Mouse (Mus musculus): Measurements from ENCODE around the gene Olfr982. TPM values are rescaled to one million over a fixed set of nuclear protein-coding genes. Genes with fewer than 3 reads are reported as not detected.

The Olfr982 gene
- total RNA-seq (2014; fragmentation: Nextera tagmentation) (not detected in 2 replicates), total RNA-seq (2017) (not detected in 2 replicates)

GRCm38 (mm10) chr9:40073529-40073928, at the start of gene Olfr982:
Olfr982 (plus strand) TSS chr9:40073829.
- no peak for ATAC-seq (replicated peaks; ENCODE audit: poor library complexity, severe bottlenecking)

GRCm38 (mm10) chr9:40050138-40050537, 23.5 kb upstream of the Olfr982 start:
- ATAC-seq (replicated peaks; ENCODE audit: poor library complexity, severe bottlenecking) = no peak

- no peak for ATAC-seq (replicated peaks; ENCODE audit: poor library complexity, severe bottlenecking)
Measured at GRCm38 (mm10) chr9:40093495-40093894, 19.9 kb downstream of the Olfr982 start, which contains the start of gene Olfr983. Olfr983 (minus strand) TSS chr9:40093595.

- no peak for ATAC-seq (replicated peaks; ENCODE audit: poor library complexity, severe bottlenecking)
Measured at GRCm38 (mm10) chr9:40094769-40095168, 21.1 kb downstream of the Olfr982 start.

- no peak for ATAC-seq (replicated peaks; ENCODE audit: poor library complexity, severe bottlenecking)
Measured at GRCm38 (mm10) chr9:40114106-40114505, 40.5 kb downstream of the Olfr982 start, which contains the start of gene Olfr984. Olfr984 (minus strand) TSS chr9:40114206.

- peak; percentile 100 for ATAC-seq (replicated peaks; ENCODE audit: poor library complexity, severe bottlenecking)
Measured at GRCm38 (mm10) chr9:40116645-40117286, 43.1 kb downstream of the Olfr982 start.

GRCm38 (mm10) chr9:40117287-40117659, 43.6 kb downstream of the Olfr982 start:
- peak; percentile 35 for ATAC-seq (replicated peaks; ENCODE audit: poor library complexity, severe bottlenecking)

Other genes starting within 250 kb of the Olfr982 start
- not detected in 2 replicates for gene Olfr971, start 237.0 kb upstream of the Olfr982 start, total RNA-seq (2014; fragmentation: Nextera tagmentation)
- not detected in 2 replicates for gene Olfr971, start 237.0 kb upstream of the Olfr982 start, total RNA-seq (2017)
- not detected in 2 replicates for gene Olfr972, start 207.4 kb upstream of the Olfr982 start, total RNA-seq (2014; fragmentation: Nextera tagmentation)
- gene Olfr972, start 207.4 kb upstream of the Olfr982 start, total RNA-seq (2017) = not detected in 2 replicates
- not detected in 2 replicates for gene Olfr229, start 166.5 kb upstream of the Olfr982 start, total RNA-seq (2014; fragmentation: Nextera tagmentation)
- not detected in 2 replicates for gene Olfr229, start 166.5 kb upstream of the Olfr982 start, total RNA-seq (2017)
- not detected in 2 replicates for gene Olfr974, start 136.3 kb upstream of the Olfr982 start, total RNA-seq (2014; fragmentation: Nextera tagmentation)
- gene Olfr974, start 136.3 kb upstream of the Olfr982 start, total RNA-seq (2017) = not detected in 2 replicates
- not detected in 2 replicates for gene Olfr975, start 121.8 kb upstream of the Olfr982 start, total RNA-seq (2014; fragmentation: Nextera tagmentation)
- not detected in 2 replicates for gene Olfr975, start 121.8 kb upstream of the Olfr982 start, total RNA-seq (2017)
- gene Olfr976, start 112.7 kb upstream of the Olfr982 start, total RNA-seq (2014; fragmentation: Nextera tagmentation) = not detected in 2 replicates
- not detected in 2 replicates for gene Olfr976, start 112.7 kb upstream of the Olfr982 start, total RNA-seq (2017)
- not detected in 2 replicates for gene Olfr978, start 81.7 kb upstream of the Olfr982 start, total RNA-seq (2014; fragmentation: Nextera tagmentation)
- not detected in 2 replicates for gene Olfr978, start 81.7 kb upstream of the Olfr982 start, total RNA-seq (2017)
- not detected in 2 replicates for gene Olfr979, start 70.4 kb upstream of the Olfr982 start, total RNA-seq (2014; fragmentation: Nextera tagmentation)
- not detected in 2 replicates for gene Olfr979, start 70.4 kb upstream of the Olfr982 start, total RNA-seq (2017)
- not detected in 2 replicates for gene Olfr980, start 64.2 kb upstream of the Olfr982 start, total RNA-seq (2014; fragmentation: Nextera tagmentation)
- gene Olfr980, start 64.2 kb upstream of the Olfr982 start, total RNA-seq (2017) = not detected in 2 replicates
- gene Olfr981, start 52.4 kb upstream of the Olfr982 start, total RNA-seq (2014; fragmentation: Nextera tagmentation) = not detected in 2 replicates
- not detected in 2 replicates for gene Olfr981, start 52.4 kb upstream of the Olfr982 start, total RNA-seq (2017)
- gene Olfr983, start 19.8 kb downstream of the Olfr982 start, total RNA-seq (2014; fragmentation: Nextera tagmentation) = not detected in 2 replicates
- not detected in 2 replicates for gene Olfr983, start 19.8 kb downstream of the Olfr982 start, total RNA-seq (2017)
- gene Olfr984, start 40.4 kb downstream of the Olfr982 start, total RNA-seq (2014; fragmentation: Nextera tagmentation) = not detected in 2 replicates
- not detected in 2 replicates for gene Olfr984, start 40.4 kb downstream of the Olfr982 start, total RNA-seq (2017)
- gene Olfr985, start 56.4 kb downstream of the Olfr982 start, total RNA-seq (2014; fragmentation: Nextera tagmentation) = not detected in 2 replicates
- gene Olfr985, start 56.4 kb downstream of the Olfr982 start, total RNA-seq (2017) = not detected in 2 replicates
- not detected in 2 replicates for gene Tmem225, start 74.3 kb downstream of the Olfr982 start, total RNA-seq (2014; fragmentation: Nextera tagmentation)
- gene Tmem225, start 74.3 kb downstream of the Olfr982 start, total RNA-seq (2017) = not detected in 2 replicates
- not detected in 2 replicates for gene Olfr986, start 107.1 kb downstream of the Olfr982 start, total RNA-seq (2014; fragmentation: Nextera tagmentation)
- gene Olfr986, start 107.1 kb downstream of the Olfr982 start, total RNA-seq (2017) = not detected in 2 replicates
- gene Zfp202, start 118.5 kb downstream of the Olfr982 start, total RNA-seq (2014; fragmentation: Nextera tagmentation) = 4.1 and 4.8 TPM in 2 replicates
- 4.4 and 4.5 TPM in 2 replicates for gene Zfp202, start 118.5 kb downstream of the Olfr982 start, total RNA-seq (2017)
- 2.6 TPM in 1 of 2 replicates, not detected in the other for gene Scn3b, start 195.4 kb downstream of the Olfr982 start, total RNA-seq (2014; fragmentation: Nextera tagmentation)
- not detected in 2 replicates for gene Scn3b, start 195.4 kb downstream of the Olfr982 start, total RNA-seq (2017)